Comparison of ENCODE assay signal across 24 mouse cellular contexts in the genomic region with DNA sequence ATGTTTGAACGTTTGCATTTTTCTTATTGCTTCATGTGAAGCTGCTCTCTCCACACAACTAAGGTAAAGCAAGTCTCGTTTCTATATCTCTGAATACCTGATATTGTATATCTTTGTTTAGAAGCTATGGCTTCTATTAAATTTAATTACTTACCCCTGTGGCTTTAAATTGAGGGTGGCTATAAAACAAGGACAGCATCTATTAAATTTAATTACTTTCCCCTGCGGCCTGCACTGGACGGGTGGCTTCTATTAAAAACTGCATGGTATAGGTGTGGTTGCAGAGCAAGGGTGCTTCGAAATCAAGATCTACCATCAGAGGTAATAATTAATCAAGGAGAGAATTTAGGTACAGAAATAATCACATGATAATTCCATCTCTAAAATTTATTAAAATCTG.
DNase-seq lines count a peak whose midpoint lies in the region; ATAC-seq lines count a peak whose summit lies in the region.
"Had no signal": no experiment of that assay in that cellular context is flagged by ENCODE, and none has a peak within 500 bp of the region (broad histone marks: within the 10 kb centered on the region; RNA-seq: fewer than 3 reads in every experiment).

No protein-coding gene starts in this region.

- peak; percentile 67; the same call in 1 of the 2 replicates for ATAC-seq in neural tube, embryonic 11.5 days (ENCODE audit: insufficient read depth, low FRiP score, low TSS enrichment)
- ATAC-seq in embryonic facial prominence, embryonic 12.5 days (ENCODE audit: insufficient number of reproducible peaks, insufficient read depth, low FRiP score, low TSS enrichment), result no peak
- ATAC-seq in limb, embryonic 11.5 days (ENCODE audit: insufficient number of reproducible peaks, low FRiP score, low TSS enrichment, low read depth), result peak; percentile 78; the same call in 1 of the 2 replicates
- 0 out of 2 replicates have a peak, but pooled peaks have one; percentile 61 for ATAC-seq in neural tube, embryonic 13.5 days (ENCODE audit: low read depth)
- ATAC-seq in midbrain, embryonic 11.5 days (ENCODE audit: low FRiP score), result no peak
- ATAC-seq: activated CD4-positive, CD25-positive, alpha-beta regulatory T cell, adult 4 months; forebrain, embryonic 13.5 days; forebrain, postnatal 0 days; inflammation-experienced regulatory T-cells, adult 6 months; Patski had no signal

- no peak overlapping the region for H3K27ac ChIP-seq in neural tube, embryonic 11.5 days (ENCODE audit: low read depth, low read length)
- 0 out of 2 replicates have a peak overlapping the region, but pooled peaks have one; percentile 36 for H3K27ac ChIP-seq in embryonic facial prominence, embryonic 12.5 days
- no peak overlapping the region for H3K27ac ChIP-seq in limb, embryonic 11.5 days (replicated peaks; ENCODE audit: low read depth, low read length)
- no peak overlapping the region for H3K27ac ChIP-seq in neural tube, embryonic 13.5 days (replicated peaks)
- H3K27ac ChIP-seq in midbrain, embryonic 11.5 days (ENCODE audit: low read depth, low read length), result no peak overlapping the region
- H3K27ac ChIP-seq: embryonic facial prominence, embryonic 13.5 days; forebrain, embryonic 13.5 days; gastrocnemius, adult 2 months; heart, embryonic 13.5 days; hindbrain, embryonic 15.5 days had no signal

- DNase-seq in neural tube, embryonic 11.5 days (ENCODE audit: low spot score), result no peak
- DNase-seq in neural tube, embryonic 10.5 days (ENCODE audit: extremely low spot score, low spot score), result no peak
- DNase-seq in limb, embryonic 11.5 days (ENCODE audit: low spot score), result peak; percentile 50
- no peak for DNase-seq in midbrain, embryonic 11.5 days (ENCODE audit: low spot score, missing footprints)
- DNase-seq in retina, postnatal 1 day, result no peak
- no peak for DNase-seq in urinary bladder, postnatal 10 days (ENCODE audit: low spot score)
- DNase-seq: adrenal gland, postnatal 14 days; cerebellum, adult 11-12 months; cerebellum, adult 9-11 months; forebrain, postnatal 0 days; gastrocnemius, adult 2 months; gastrocnemius, postnatal 36 days; heart, adult 11 months; heart, postnatal 36 days had no signal

- H3K36me3 ChIP-seq in neural tube, embryonic 11.5 days (ENCODE audit: control insufficient read depth, insufficient read depth, low read length), result no peaks in the 10 kb centered on the region
- no peaks in the 10 kb centered on the region for H3K36me3 ChIP-seq in embryonic facial prominence, embryonic 12.5 days
- no peaks in the 10 kb centered on the region for H3K36me3 ChIP-seq in limb, embryonic 11.5 days (ENCODE audit: control insufficient read depth, insufficient read depth, low read length)
- H3K36me3 ChIP-seq in neural tube, embryonic 13.5 days, result no peaks in the 10 kb centered on the region
- no peaks in the 10 kb centered on the region for H3K36me3 ChIP-seq in midbrain, embryonic 11.5 days (ENCODE audit: control insufficient read depth, insufficient read depth, low read length)
- H3K36me3 ChIP-seq: embryonic facial prominence, embryonic 13.5 days; heart, embryonic 13.5 days; hindbrain, embryonic 15.5 days had no signal

- WGBS in neural tube, embryonic 11.5 days, result 51% methylated on average over 5 of the region's 5 CpGs
- 25% methylated on average over 5 of the region's 5 CpGs for WGBS in embryonic facial prominence, embryonic 12.5 days
- 9% methylated on average over 5 of the region's 5 CpGs for WGBS in limb, embryonic 11.5 days
- 37% methylated on average over 5 of the region's 5 CpGs for WGBS in neural tube, embryonic 13.5 days
- 81% methylated on average over 5 of the region's 5 CpGs for WGBS in midbrain, embryonic 11.5 days

- no peaks in the 10 kb centered on the region for H3K9me3 ChIP-seq in neural tube, embryonic 11.5 days (ENCODE audit: control insufficient read depth, low read length)
- H3K9me3 ChIP-seq in embryonic facial prominence, embryonic 12.5 days, result no peaks in the 10 kb centered on the region
- H3K9me3 ChIP-seq in limb, embryonic 11.5 days (ENCODE audit: control insufficient read depth, low read length), result no peaks in the 10 kb centered on the region
- H3K9me3 ChIP-seq in neural tube, embryonic 13.5 days, result no peaks in the 10 kb centered on the region
- no peaks in the 10 kb centered on the region for H3K9me3 ChIP-seq in midbrain, embryonic 11.5 days (ENCODE audit: control insufficient read depth, low read length)
- H3K9me3 ChIP-seq: forebrain, embryonic 13.5 days; heart, embryonic 13.5 days; hindbrain, embryonic 15.5 days had no signal

- no peak overlapping the region for H3K9ac ChIP-seq in neural tube, embryonic 11.5 days (ENCODE audit: low read length)
- no peak overlapping the region for H3K9ac ChIP-seq in embryonic facial prominence, embryonic 12.5 days
- no peak overlapping the region for H3K9ac ChIP-seq in limb, embryonic 11.5 days (ENCODE audit: low read length)
- no peak overlapping the region for H3K9ac ChIP-seq in neural tube, embryonic 13.5 days
- H3K9ac ChIP-seq in midbrain, embryonic 11.5 days (ENCODE audit: low read length), result no peak overlapping the region
- H3K9ac ChIP-seq: embryonic facial prominence, embryonic 13.5 days; forebrain, embryonic 13.5 days; forebrain, postnatal 0 days; heart, embryonic 13.5 days; hindbrain, embryonic 15.5 days had no signal

- no peak overlapping the region for H3K4me3 ChIP-seq in neural tube, embryonic 11.5 days (ENCODE audit: low read depth, low read length)
- H3K4me3 ChIP-seq in embryonic facial prominence, embryonic 12.5 days, result no peak overlapping the region
- H3K4me3 ChIP-seq in limb, embryonic 11.5 days (ENCODE audit: low read depth, low read length), result no peak overlapping the region
- H3K4me3 ChIP-seq in neural tube, embryonic 13.5 days, result no peak overlapping the region
- H3K4me3 ChIP-seq in midbrain, embryonic 11.5 days (ENCODE audit: low read depth, low read length), result no peak overlapping the region
- H3K4me3 ChIP-seq: embryonic facial prominence, embryonic 13.5 days; forebrain, embryonic 13.5 days; gastrocnemius, adult 2 months; heart, embryonic 13.5 days; hindbrain, embryonic 15.5 days had no signal

- H3K27me3 ChIP-seq in neural tube, embryonic 11.5 days (ENCODE audit: control insufficient read depth, insufficient read depth, low read length), result no peaks in the 10 kb centered on the region
- H3K27me3 ChIP-seq in embryonic facial prominence, embryonic 12.5 days, result no peaks in the 10 kb centered on the region
- H3K27me3 ChIP-seq in limb, embryonic 11.5 days (ENCODE audit: control insufficient read depth, insufficient read depth, low read length), result no peaks in the 10 kb centered on the region
- H3K27me3 ChIP-seq in neural tube, embryonic 13.5 days, result no peaks in the 10 kb centered on the region
- no peaks in the 10 kb centered on the region for H3K27me3 ChIP-seq in midbrain, embryonic 11.5 days (ENCODE audit: control insufficient read depth, insufficient read depth, low read length)
- H3K27me3 ChIP-seq: CH12.LX; embryonic facial prominence, embryonic 13.5 days; forebrain, embryonic 13.5 days; heart, embryonic 13.5 days; hindbrain, embryonic 15.5 days had no signal

- no peaks in the 10 kb centered on the region for H3K4me1 ChIP-seq in neural tube, embryonic 11.5 days (ENCODE audit: control insufficient read depth, insufficient read depth, low read length)
- 0 out of 2 replicates have a peak, but pooled peaks cover 4% of the 10 kb centered on the region for H3K4me1 ChIP-seq in embryonic facial prominence, embryonic 12.5 days
- H3K4me1 ChIP-seq in limb, embryonic 11.5 days (ENCODE audit: control insufficient read depth, insufficient read depth, low read length), result no peaks in the 10 kb centered on the region
- H3K4me1 ChIP-seq in neural tube, embryonic 13.5 days (replicated peaks), result peaks cover 9% of the 10 kb centered on the region; the same call in 1 of the 2 replicates
- H3K4me1 ChIP-seq in midbrain, embryonic 11.5 days (ENCODE audit: control insufficient read depth, insufficient read depth, low read length), result no peaks in the 10 kb centered on the region
- H3K4me1 ChIP-seq: forebrain, embryonic 13.5 days; heart, embryonic 13.5 days; hindbrain, embryonic 15.5 days had no signal

- H3K4me2 ChIP-seq in neural tube, embryonic 11.5 days (ENCODE audit: low read depth), result no peak overlapping the region
- no peak overlapping the region for H3K4me2 ChIP-seq in embryonic facial prominence, embryonic 12.5 days (replicated peaks)
- no peak overlapping the region for H3K4me2 ChIP-seq in limb, embryonic 11.5 days (ENCODE audit: low read depth, severe bottlenecking)
- no peak overlapping the region for H3K4me2 ChIP-seq in neural tube, embryonic 13.5 days
- no peak overlapping the region for H3K4me2 ChIP-seq in midbrain, embryonic 11.5 days
- H3K4me2 ChIP-seq: embryonic facial prominence, embryonic 13.5 days; forebrain, embryonic 13.5 days; heart, embryonic 13.5 days; hindbrain, embryonic 15.5 days had no signal

Comparison
In these comparisons a context has a peak if more than half of its experiments do, and no peak if none do; other contexts are left out.
1. ATAC-seq: peak in neural tube, embryonic 11.5 days (single experiment), limb, embryonic 11.5 days (single experiment) and neural tube, embryonic 13.5 days (single experiment); none in embryonic facial prominence, embryonic 12.5 days (single experiment) and midbrain, embryonic 11.5 days (single experiment).